Mouse (Mus musculus) layer of hippocampus, adult 9-11 months (tissue): Measurements from ENCODE around the gene Supt4a.
A peak's percentile ranks its signal among the peaks of the same experiment; 100 is the strongest.

Experiments
- DNase-seq: peaks from one replicate; pipeline ENCODE4 v3.0.0; 2022

Supt4a gene

DNA sequence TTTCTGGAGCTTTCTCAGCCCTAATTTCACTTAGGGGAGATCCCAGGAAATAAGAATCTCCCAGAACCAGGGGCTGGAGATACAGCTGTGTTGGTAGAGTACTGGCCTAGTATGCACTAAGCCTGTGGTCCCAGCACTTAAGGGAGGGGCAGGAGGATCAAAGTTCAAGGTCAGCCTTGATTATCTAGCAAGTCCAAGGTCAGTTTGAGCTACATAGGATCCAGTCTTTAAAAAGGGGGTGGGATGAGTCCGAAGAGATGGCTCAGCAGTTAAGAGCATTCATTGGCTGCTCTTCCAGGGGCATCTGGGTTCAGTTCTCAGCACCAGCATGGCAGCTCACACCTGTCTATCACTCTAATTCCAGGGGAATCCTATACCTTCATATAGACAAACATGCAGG is 15.0 kb downstream of the Supt4a start:
- DNase-seq: no peak

DNA sequence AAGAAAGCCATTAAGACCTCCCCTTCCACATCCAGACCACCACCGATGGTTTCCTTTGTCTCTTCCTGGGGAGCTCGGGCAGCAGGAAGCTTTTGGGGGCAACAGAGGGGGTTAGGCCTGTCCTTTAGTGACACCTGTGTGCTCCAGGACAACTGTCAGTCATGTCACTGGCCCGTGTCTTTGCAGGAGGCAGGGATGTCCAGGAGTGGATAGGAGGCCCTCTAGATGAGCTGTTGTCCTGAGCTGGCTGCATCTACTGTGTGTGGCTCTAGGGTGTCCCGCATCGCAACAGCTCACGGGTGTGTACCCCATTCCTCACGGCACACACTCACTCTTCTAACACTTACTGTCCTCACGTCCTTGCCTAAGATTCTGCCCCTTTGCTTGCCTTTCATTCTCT is 15.9 kb downstream of the Supt4a start:
- no peak for DNase-seq

DNA sequence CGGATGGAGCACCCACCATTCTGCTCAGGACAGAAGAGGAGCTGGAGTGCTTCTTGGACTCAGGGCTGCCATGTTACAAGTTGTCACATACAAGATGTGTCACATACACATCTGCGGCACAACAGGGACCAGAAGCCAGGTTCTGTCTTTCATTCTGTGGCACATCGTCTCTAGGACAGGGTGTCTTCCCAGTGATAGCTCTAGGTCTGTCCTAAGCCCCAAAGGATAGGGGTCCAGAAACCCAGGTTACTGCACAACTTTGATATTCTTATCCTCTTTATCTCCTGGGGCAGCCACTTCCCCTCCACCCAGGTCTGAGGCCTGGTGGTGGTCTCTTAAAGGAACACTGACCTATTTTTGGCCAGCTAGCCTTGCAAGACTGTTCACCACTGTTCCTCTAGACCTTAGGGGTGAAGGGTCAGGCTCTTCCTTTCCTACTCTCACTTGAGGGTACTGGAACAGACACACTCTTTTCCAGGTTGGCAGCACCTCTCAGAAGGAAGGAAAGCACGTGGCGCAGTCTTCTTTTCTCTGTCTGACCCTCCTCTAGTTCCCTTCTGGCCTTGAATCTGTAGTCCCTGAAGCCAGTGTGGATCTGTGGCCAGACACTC is 16.6 kb downstream of the Supt4a start:
- no peak for DNase-seq

DNA sequence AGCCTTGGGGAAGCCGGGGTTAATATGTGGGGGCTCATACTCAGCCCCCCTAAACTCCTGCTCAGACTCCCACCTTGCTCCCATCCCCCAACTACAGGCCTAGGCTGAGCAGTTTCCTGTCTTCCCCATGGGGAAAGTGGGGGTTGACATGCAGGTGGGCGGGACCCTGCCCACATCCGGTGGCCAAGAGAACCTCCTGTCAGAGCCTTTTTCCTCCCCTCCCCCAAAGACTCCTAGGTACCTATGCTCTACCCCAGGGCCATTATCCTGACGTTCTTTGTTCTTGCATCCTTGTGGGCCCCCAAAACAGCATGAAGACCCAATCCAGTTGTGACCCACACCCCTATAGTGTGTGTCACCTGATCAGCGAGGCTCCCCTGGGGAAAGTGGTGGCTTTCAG is 17.3 kb downstream of the Supt4a start:
- DNase-seq: no peak

DNA sequence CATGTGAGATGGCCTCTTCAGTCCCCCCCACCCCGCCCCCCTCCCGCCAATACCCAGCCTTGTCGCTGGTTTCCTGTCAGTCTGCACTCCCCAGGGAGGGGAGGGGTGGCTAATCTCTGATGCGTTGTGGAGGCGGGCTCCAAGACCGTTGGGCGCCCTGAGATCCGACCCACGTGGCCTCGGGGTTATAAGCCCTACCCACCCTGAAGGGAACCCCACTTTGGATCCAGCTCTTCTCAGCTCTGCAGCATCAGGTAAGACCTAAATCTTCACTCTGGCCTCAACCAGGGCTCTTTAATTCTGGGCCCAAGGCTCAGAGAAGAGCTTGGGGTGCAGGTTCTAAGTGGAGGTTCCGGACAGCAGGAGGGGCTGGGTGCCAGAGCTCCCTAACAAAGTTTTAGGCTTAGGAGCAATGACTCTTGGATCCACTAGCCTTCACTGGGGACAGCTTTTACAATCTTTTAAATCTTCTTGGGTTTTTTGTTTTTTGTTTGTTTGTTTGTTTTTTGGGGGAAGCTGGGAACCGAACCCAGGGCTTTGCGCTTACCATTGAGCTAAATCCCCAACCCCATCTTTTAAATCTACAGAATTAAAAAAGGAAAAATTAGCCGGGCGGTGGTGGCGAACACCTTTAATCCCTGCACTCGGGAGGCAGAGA is 18.1 kb downstream of the Supt4a start:
- peak; percentile 89 for DNase-seq

DNA sequence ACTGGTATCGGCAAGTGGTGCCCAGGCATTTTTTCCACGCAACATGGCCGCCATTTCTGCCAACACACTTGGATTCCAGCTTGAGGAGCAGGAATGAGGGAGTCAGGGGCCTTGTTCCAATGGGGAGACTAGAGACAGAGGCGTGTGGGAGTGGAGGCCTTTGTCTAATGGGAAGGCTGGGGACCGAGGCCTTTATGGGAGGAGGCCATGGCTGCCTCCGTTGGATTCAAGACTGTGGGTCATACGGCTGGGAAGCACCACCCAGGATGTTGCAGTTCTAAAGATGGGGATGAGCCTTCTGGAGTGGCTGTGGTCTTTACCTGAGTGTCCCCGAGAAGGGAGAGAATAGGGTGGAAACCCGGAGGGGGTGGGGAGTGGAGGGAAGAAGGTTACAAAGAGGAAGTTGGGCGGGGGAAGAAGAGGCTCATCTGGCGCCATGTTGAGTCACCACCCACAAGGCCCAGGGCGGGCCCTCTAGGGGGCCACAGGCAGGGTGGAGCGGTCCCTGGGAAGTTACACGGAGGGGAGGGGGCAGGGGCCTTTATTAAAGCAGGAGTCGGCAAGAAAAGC is 19.0 kb downstream of the Supt4a start:
- DNase-seq: peak; percentile 61

DNA sequence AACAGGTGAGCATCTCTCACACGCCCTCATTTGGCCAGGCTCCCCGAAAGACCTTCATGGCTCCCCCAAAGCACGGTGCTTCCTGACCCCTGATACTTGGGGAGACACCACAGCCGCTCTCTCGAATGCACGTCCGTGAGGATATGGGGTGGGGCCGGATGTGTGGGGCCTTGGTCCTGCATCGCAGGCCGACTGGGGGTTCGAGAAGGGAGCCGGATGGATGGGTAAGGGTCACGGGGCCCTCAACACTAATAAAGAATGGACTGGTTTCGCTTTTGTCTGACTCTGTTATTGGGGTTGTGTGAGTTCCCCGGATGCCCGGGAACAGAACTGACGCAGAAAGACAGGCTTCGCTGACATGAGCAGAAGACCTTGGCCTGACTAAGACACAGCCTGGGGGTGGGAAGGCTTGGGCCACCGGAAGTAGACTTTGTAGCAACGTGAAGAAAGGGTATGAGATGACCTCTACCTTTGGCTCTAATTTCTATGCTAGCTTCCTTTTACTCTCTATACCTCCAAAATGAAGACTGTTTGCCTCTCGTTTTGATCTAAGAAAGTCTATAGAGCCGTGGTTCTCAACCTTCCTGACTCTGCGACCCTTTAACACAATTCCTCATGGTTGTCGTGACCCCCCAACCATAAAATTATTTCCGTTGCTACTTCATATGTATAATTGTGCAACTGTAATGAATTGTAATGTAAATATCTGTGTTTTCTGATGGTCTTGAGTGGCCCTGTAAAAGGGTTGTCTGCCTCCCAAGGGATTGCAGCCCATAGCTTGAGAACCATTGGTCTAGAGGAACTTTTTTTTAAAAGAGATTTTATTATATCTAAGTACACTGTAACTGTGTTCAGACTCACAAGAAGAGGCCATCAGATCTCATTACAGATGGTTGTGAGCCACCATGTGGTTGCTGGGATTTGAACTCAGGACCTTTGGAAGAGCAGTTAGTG is 19.9 kb downstream of the Supt4a start:
- no peak for DNase-seq

DNA sequence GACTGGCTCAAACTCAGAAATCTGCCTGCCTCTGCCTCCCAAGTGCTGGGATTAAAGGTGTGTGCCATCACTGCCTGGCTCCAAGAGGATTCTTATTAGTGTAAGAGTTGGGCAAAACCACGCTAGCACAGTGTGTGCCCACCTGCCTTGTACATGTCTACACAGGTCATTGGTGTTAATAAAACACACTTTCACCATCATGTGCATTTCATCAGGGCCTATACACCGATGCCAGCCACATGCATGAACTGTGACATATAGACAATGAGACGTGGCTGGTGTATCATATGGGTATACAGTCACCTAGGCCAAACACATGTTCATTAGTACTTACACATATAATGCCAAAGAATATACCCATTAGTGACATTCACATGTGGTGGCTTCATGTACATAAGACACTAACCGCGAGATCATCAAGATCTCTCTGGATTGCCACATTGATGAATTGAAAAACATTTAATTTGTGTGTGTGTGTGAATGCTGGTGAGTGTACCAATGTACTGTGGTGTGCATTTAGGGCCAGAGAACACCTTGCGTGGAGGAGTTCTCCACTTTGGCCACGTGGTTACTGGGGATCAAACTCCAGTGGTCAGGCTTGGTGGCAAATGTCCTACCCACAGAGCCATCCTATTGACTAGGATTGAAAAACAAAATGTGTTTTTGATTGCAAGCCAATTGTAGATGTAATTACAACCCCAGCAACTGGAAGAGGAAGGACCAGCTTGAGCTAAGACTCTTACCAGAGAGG is 21.0 kb downstream of the Supt4a start:
- no peak for DNase-seq

DNA sequence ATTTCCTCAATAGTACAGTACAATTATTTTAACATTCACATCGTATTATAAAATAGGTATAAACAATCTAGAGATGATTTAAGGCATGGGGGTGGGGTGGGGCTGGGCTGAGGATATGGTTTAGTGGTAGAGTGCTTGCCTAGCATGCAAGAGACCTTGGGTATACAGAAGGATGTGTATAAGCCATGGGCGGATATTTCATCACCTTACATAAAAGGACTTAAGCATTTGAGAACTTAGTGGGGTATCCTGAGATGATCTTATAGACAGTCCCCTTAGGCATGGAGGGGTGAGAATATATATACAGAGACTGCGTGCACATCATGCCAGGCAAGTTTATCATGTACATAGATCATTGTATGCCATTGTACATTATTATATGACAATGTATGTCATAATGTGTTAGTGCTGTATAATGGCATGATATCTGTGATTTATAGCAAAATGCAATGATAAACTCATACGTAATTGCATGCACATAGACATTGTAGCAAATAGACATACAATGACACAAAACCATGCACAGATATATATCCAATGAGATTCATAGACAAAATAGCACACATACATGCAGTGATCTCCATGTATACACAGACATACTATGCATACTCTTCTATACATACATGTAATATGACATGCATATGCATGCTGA is 21.7 kb downstream of the Supt4a start:
- no peak for DNase-seq

DNA sequence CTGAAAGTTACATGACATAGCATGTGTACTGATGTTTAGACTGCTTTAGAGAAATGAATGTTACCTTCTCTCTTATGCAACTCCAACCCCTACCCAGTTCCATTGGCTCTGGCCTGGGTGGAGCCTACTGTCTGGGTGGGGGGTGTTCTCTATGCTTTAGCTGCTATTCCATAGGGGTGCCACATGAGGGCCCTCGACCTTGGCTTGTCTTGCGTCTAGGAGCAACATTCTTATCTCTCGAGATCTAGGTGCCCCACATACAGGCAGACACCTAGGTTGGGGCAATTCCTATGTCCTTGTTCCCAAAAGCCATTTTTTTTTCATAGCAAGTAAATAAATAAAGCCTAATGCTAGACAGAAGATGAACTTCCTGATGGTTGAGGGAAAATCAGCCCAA is 22.3 kb downstream of the Supt4a start:
- peak; percentile 62 for DNase-seq

DNA sequence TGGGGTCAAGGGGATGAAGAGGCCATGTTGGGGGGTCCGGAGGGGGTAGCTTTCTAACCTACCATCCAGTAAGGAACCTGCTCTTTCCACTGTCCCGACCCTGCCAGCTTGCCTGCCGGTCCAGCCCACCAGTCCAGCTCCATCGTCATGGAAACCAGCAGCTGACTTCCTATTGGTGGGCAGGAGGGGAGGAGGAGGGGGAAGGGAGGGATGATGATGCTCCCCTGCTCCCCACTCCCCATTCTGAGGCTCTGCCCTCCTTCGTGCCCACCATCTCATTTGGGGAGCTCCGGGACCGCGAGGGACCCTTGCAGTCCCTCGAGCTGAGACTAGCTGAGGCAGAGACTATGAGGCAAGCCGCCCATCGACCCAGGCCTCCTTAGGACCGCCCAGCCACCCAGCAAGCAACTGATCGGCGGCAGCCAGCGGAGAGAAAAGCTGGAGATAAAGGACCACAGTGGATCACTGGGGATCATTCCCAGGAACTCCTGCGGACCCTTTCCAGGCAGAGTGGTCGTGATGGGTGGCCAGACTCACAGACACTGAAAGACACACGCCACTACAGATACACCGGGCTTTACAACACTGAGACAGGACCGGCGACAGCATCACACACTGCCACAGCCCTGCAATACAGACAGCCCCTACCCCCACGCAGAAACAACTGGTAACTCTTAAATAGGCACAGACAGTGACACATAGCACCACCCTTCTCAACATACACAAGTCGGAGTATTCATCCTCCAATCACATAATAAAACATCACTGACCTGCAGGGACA is 23.1 kb downstream of the Supt4a start, which contains the start of gene Tspoap1:
TSS of gene Tspoap1 (plus strand) at position 241 of the 781 bp plus-strand sequence.
- DNase-seq: peak; percentile 84

DNA sequence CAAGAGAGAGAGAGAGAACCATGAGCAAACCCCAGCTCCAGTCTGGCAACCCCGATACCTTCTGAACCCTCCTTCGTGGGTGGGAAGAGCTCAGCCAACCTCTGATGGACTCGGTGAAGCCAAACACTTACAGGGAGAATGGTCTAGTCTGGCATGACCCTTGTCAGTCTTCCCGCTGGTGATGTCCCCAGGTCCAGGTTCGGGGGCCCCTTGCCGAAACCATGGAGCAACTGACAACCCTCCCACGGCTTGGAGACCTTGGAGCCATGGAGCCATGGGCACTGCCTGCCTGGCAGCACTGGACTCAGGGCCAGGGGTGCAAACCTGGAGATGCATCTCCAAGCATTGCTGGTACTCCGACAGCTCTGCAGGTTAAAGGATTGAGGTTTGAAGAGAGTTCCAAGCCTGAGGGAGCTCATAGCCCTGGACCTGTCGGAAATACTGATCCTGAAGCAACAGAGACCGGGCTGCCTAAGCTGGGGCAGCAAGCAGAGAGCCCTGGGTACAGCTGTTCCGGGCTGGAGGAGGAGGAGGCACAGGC is 23.9 kb downstream of the Supt4a start:
- no peak for DNase-seq

DNA sequence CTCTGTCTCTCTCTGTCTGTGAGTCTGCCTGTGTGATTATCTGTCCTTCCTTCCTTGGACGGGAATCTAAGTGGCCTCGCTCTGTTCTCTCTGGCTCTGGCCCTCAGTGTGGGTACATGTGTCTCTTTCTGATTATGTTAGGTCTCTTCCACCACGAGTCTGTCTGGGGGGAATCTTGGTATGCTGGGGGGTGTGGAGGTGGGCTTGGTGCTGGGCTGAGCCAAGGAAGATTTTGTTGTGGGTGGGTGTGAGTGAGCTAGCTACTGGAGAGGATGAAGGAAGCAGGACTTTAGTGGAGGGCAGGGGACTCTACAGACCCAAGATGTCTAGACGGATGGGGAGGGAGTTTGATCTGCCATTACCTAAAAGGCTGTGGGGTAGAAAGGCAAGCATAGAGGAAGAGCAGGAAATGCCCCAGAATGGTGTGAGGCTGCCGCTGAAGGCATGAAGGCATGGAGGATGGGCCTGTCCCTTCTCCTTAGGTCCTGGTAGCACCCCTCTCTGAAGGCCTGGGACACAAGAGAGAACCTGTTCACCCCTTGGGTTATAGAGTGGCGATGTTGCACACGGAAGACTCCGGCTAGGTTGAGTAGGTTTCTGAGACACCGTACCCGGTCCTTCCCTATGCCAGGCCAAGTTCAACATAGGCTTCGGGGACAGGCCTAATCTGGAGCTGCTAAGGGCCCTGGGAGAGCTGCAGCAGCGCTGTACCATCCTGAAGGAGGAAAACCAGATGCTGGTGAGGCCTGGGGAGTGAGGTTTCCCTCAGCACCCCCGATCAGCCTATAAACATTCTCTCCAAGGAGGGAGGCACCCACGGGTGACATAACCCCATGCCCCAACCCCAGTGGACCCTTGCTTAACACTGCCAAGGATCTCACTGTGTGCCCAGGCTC is 24.7 kb downstream of the Supt4a start:
- DNase-seq: no peak

DNA sequence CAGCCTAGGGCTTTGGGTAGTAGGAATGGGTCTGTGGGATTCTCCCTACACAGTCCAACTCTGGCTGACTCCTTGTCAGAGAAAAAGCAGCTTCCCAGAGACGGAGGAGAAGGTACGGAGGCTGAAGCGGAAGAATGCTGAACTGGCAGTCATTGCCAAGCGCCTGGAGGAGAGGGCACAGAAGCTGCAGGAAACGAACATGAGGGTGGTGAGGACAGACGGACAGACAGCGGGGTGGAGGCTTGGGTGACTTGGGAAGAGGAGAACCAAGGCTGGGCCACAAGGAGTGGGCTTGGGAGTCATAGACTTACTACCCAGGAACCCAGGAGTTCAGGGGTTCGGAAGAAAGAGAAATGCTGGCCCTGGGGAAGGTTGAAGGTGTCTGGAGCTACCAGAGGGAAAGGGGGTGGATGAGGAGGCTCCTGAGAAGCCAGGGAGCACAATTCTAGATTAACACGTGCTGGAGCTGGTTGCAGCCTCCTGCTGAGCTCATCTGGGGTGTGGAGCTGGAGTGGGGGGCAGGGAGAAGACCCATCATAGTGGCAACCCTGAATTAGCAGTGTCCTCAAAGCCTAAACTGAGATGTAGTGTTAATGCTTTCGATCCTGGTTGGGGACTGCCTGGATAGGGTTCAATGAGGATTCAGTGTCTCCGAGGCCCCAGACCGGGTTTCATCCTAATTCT is 25.5 kb downstream of the Supt4a start:
- no peak for DNase-seq

DNA sequence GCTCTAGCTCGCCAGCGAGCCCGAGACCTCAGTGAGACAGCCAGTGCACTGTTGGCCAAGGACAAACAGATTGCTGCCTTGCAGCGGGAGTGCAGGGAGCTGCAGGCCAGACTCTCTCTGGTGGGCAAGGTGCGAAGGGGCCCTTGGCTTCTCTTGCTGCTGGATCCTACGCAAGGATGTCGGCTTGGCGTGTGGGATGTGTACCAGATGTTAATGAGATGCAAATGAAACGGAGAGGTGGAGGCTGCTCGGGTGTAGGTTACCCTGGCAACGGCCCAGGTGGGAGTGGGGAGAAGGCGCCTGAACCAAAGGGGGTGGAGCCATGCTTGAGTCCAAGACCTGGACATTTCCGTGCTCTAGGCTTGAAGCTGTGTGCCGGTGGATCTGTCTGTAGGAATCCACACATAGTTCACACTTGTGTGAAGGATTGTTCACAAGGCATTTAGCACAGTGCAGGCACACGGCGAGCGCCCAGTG is 26.2 kb downstream of the Supt4a start:
- peak; percentile 77 for DNase-seq

DNA sequence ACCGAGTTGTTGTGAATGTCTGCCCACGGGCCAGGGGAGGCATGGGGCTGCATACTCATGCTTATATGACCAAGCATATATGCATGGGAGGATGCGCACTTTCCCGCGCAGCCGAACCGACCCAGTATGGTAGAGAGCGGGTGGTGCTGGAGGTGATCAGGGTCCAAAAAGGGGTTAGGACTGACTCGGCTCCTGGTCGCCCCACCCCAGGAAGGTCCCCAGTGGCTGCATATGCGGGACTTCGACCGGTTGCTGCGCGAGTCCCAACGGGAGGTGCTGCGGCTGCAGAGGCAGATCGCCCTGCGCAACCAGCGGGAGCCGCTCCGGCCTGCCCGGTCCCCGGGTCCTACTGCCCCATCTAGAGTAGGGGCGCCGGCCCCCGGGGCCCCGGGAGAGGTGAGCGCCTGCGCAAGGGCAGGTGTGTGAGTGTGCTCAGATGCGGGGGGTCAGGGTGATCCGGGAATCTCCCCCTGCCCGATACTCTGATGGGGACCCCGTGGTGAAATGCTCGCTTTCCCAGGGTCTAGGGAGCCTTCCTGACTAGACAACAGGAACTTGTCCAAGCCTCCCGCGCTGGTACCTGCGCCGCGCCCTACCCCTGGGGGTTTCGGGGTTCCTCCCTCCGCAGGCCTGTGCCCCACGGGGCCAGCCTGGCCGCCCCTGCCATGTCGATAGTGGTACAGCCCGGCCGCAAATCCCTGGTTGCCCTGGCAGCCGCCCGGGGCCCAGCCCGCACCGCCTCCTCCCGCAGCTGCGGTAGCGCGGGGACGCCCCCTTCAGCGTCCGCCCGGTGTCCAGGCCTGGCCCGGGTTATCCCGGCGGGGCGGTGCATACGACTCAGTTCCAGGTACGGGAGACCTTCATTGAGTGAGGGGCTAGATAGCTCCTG is 26.9 kb downstream of the Supt4a start:
- DNase-seq: peak; percentile 56

DNA sequence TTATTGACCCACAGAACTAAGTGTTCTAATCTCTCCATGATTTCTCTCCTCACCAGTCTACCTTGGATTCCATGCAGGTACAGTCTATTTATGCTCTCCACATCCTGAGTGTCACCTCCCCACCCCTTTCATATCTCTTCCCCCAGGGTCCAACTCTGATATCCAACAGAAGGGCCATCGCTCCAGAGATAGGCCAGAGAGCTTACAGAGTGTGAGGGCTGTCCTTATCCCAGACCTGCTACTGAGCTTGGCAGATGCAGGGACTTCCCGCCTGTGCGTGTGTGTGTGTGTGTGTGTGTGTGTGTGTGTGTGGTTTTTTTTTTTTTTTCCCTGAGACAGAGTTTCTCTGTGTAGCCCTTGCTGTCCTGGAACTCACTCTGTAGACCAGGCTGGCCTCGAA is 31.4 kb downstream of the Supt4a start:
- DNase-seq: no peak

DNA sequence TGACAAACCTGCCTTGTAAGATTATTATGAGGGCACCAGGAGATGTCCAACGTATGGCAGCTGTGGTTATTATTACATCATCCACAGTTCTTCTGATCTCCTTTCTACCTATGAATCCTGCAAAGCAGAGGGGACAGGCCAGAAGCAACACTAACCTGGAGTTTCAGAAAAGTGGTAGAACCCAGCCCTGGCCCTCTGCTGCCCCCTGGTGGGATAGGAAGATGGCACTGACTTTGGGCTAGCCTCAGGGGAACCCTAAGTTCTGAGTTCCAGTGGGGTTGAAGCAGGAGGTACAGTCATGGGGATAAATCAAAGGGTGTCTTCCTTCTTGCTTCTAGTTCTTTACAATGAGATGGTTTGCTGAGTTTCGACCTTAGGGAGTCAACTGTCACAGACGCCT is 33.6 kb downstream of the Supt4a start:
- no peak for DNase-seq
